Mouse (Mus musculus) hindbrain, postnatal 0 days (tissue): ENCODE results near the gene Gm20388. TPM values are rescaled to one million over a fixed set of nuclear protein-coding genes. Genes with fewer than 3 reads are reported as not detected.

ENCODE experiments used
- ATAC-seq: fragments of 200-750 bp; cut with Nextera tagmentation; 2 replicates; pipeline ENCODE4 v1.8.0; 2017; ENCODE audit warnings: mild to moderate bottlenecking, moderate TSS enrichment, moderate library complexity
- DNase-seq: peaks from one replicate; pipeline ENCODE4 v3.0.0-alpha.2; 2015; ENCODE audit warnings: low spot score
- H3K27ac ChIP-seq: fragments of 300-500 bp; sonication (generic); 2 replicates; pipeline ENCODE4 v1.5.1; 2014; ENCODE audit warnings: mild to moderate bottlenecking
- H3K27me3 ChIP-seq: fragments of 300-500 bp; sonication (generic); 2 replicates; pipeline ENCODE4 v1.6.1; 2014; ENCODE audit warnings: low read length, mixed read lengths; ENCODE audit not compliant: insufficient read depth
- H3K36me3 ChIP-seq: fragments of 300-500 bp; sonication (generic); 2 replicates; pipeline ENCODE4 v1.6.1; 2014; ENCODE audit warnings: low read length, mixed read lengths; ENCODE audit not compliant: insufficient read depth
- H3K4me1 ChIP-seq: fragments of 300-500 bp; sonication (generic); 2 replicates; pipeline ENCODE4 v1.6.1; 2014; ENCODE audit warnings: antibody characterized with exemption, low read length, mixed read lengths; ENCODE audit not compliant: insufficient read depth
- H3K4me2 ChIP-seq: fragments of 300-500 bp; sonication (generic); 2 replicates; pipeline ENCODE4 v1.6.1; 2014; ENCODE audit warnings: low read depth, mild to moderate bottlenecking, low read length, moderate library complexity, mixed read lengths
- H3K4me3 ChIP-seq: fragments of 300-500 bp; sonication (generic); 2 replicates; pipeline ENCODE4 v1.5.1; 2014; ENCODE audit warnings: low read length
- H3K9ac ChIP-seq: fragments of 300-500 bp; sonication (generic); replicated peaks from 2 replicates; pipeline ENCODE4 v1.6.1; 2014; ENCODE audit warnings: mild to moderate bottlenecking, low read length, moderate library complexity, mixed read lengths
- H3K9me3 ChIP-seq: fragments of 300-500 bp; sonication (generic); 2 replicates; pipeline ENCODE4 v1.6.1; 2016; ENCODE audit warnings: low read length, mixed read lengths
- CTCF ChIP-seq: IDR thresholded peaks from 2 replicates; pipeline ENCODE4 v1.5.1; 2016; ENCODE audit warnings: antibody characterized with exemption, control low read depth, low read depth
- WGBS: fragments of 180-500 bp; shearing (Covaris S2); extraction: QIAGEN DNeasy Blood & Tissue Kit; methylation state at CpG from one replicate; pipeline ENCODE4 v1.1.7; 2014; 5-methylcytosine and 5-hydroxymethylcytosine counted together
- polyA plus RNA-seq: library from polyadenylated mRNA; unstranded; fragments of >200 nt; fragmentation: Nextera tagmentation; extraction: Ambion mirVana; gene quantifications from 2 replicates; pipeline ENCODE4 v1.2.1, GENCODE M21; 2015
- total RNA-seq: library from RNA; depleted of rRNA; stranded (reverse); fragments of >200 nt; gene quantifications from 2 replicates; pipeline ENCODE4 v1.2.3, GENCODE M21; 2014

Gm20388 gene
- total and polyA plus RNA-seq, 2 experiments from 2014 or later = 71.3 TPM; not detected in 1

GRCm38 (mm10) chr8:122526526-122527170 lies 2616.0 kb downstream of the Gm20388 start:
- H3K4me1 ChIP-seq = peaks cover 22% of the 10 kb centered on the region
- ATAC-seq (no peak), DNase-seq (no peak)
- no peak for TF ChIP-seq CTCF
- no peaks in the 10 kb centered on the region for H3K36me3 ChIP-seq
- 69% methylated on average over 7 of the region's 7 CpGs for WGBS
- no peak overlapping the region for H3K27ac ChIP-seq
- H3K9me3 ChIP-seq = no peaks in the 10 kb centered on the region
- no peak overlapping the region for H3K9ac ChIP-seq
- H3K4me2 ChIP-seq = no peak overlapping the region
- H3K27me3 ChIP-seq = no peaks in the 10 kb centered on the region
- no peak overlapping the region for H3K4me3 ChIP-seq

DNA sequence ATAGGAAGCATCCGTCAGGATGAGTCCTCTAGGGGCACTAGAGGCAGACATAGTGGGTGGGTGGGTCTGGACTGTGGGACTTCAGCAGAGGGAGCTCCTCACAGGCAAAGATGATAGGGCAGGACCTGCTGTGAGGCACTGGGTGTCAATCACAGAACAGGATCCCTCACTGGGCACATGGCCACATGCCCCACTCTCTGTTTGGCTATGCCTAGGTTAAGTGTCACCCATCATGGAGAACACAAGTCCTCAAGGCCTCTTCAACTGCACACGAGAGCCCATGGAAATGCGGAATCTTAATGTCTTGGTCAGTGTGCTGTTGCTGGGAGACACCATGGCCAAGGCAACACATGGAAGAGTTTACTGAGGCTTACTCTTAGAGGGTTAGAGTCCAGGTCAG lies 2617.3 kb downstream of the Gm20388 start:
- ATAC-seq = no peak
- 87% methylated on average over 3 of the region's 3 CpGs for WGBS

GRCm38 (mm10) chr8:122529159-122529558 lies 2618.5 kb downstream of the Gm20388 start:
- H3K9me3 ChIP-seq = no peaks in the 10 kb centered on the region
- H3K4me2 ChIP-seq = no peak overlapping the region
- no peak for DNase-seq
- H3K27me3 ChIP-seq = no peaks in the 10 kb centered on the region
- H3K36me3 ChIP-seq = no peaks in the 10 kb centered on the region
- no peak overlapping the region for H3K4me3 ChIP-seq
- whole genome bisulfite sequencing = 93% methylated on average over 4 of the region's 4 CpGs
- no peak overlapping the region for H3K9ac ChIP-seq
- no peak for TF ChIP-seq CTCF
- no peak overlapping the region for H3K27ac ChIP-seq
- peaks cover 10% of the 10 kb centered on the region for H3K4me1 ChIP-seq
- ATAC-seq = no peak

More for the DNA sequence above, 2617.3 kb downstream of the Gm20388 start:
- no peaks in the 10 kb centered on the region for H3K27me3 ChIP-seq
- no peak overlapping the region for H3K4me2 ChIP-seq
- H3K27ac ChIP-seq = no peak overlapping the region
- no peak overlapping the region for H3K9ac ChIP-seq
- no peak for TF ChIP-seq CTCF
- no peaks in the 10 kb centered on the region for H3K9me3 ChIP-seq
- peaks cover 20% of the 10 kb centered on the region for H3K4me1 ChIP-seq
- H3K36me3 ChIP-seq = no peaks in the 10 kb centered on the region
- no peak for DNase-seq
- H3K4me3 ChIP-seq = no peak overlapping the region

GRCm38 (mm10) chr8:122531312-122531711 lies 2620.7 kb downstream of the Gm20388 start:
- no peak for ATAC-seq
- no peak for TF ChIP-seq CTCF
- Histone ChIP-seq H3K9ac (no peak overlapping the region), H3K27me3 (no peaks in the 10 kb centered on the region), H3K4me3 (no peak overlapping the region), H3K9me3 (no peaks in the 10 kb centered on the region), H3K4me2 (no peak overlapping the region), H3K27ac (no peak overlapping the region), H3K4me1 (no peaks in the 10 kb centered on the region), H3K36me3 (no peaks in the 10 kb centered on the region)
- WGBS = 83% methylated on average over 8 of the region's 8 CpGs
- no peak for DNase-seq

- no peak overlapping the region for H3K4me2 ChIP-seq
- no peaks in the 10 kb centered on the region for H3K4me1 ChIP-seq
- 60% methylated on average over 6 of the region's 6 CpGs for WGBS
- no peaks in the 10 kb centered on the region for H3K36me3 ChIP-seq
- H3K27ac ChIP-seq = no peak overlapping the region
- no peaks in the 10 kb centered on the region for H3K27me3 ChIP-seq
- ATAC-seq (no peak), DNase-seq (no peak)
- no peak overlapping the region for H3K4me3 ChIP-seq
- TF ChIP-seq CTCF = no peak
- no peaks in the 10 kb centered on the region for H3K9me3 ChIP-seq
- H3K9ac ChIP-seq = no peak overlapping the region
Observed at GRCm38 (mm10) chr8:122537033-122537432, 2626.4 kb downstream of the Gm20388 start.

DNA sequence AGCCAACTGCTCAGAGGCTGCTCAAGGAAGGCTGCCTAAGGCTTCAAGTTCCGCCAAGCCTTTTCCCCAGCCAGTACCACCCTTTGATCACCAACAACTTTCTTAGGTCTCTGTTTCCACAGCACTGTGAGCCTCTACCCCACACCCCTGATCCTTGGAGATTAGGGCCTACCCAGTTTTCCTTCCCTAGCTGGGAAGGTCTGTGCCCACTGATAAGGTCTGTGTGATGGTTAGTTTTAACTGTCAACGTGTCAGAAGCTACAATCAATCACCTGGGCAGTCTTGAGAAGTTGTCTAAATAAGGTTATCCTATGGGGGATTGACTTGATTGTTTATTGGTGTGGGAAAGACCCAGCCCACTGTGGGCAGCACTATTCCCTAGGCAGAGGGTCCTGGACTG lies 2627.2 kb downstream of the Gm20388 start:
- Histone ChIP-seq H3K4me2 (no peak overlapping the region), H3K4me3 (no peak overlapping the region), H3K27ac (no peak overlapping the region), H3K36me3 (no peaks in the 10 kb centered on the region), H3K9ac (no peak overlapping the region), H3K4me1 (no peaks in the 10 kb centered on the region), H3K9me3 (no peaks in the 10 kb centered on the region), H3K27me3 (no peaks in the 10 kb centered on the region)
- TF ChIP-seq CTCF = no peak
- ATAC-seq = no peak
- WGBS = 82% methylated on average over 2 of the region's 2 CpGs
- no peak for DNase-seq

DNA sequence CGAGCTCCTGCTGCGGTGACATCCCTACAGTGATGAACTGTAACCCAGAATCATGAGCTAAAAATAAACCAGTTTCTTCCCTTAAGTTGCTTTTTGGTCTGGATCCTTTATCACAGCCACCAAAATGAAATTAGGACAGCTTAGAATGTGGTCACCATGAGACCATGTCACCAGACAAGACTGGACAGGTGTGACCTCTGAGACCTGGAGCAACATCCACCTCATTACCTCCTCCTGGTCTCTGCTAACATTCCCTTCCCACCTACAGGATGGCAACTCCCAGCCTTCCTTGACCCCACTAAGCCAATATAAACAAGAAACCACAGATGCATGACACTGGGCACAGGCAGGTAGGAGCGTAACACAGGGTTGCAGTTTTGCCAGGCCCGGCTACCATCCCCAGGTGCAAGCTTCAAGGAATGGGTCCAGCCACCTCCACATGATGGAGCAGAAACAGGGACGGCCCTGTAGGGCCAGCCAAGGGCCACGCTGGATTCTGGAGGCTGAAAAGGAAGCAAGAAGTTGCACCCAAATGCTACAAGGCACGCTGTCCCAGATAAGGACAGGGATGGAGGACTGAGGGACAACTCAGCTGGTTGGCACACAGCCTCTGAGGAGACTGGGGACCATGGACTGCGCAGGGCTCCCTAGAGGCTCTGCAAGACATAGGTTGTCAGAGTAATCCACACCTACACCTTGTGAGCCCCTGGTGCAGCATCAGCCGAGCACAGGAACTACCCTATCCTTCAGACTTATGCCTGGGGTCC lies 2627.9 kb downstream of the Gm20388 start:
- Histone ChIP-seq H3K27me3 (no peaks in the 10 kb centered on the region), H3K4me2 (no peak overlapping the region), H3K9ac (no peak overlapping the region), H3K36me3 (no peaks in the 10 kb centered on the region), H3K4me1 (no peaks in the 10 kb centered on the region), H3K27ac (no peak overlapping the region), H3K4me3 (no peak overlapping the region), H3K9me3 (no peaks in the 10 kb centered on the region)
- no peak for TF ChIP-seq CTCF
- ATAC-seq (no peak), DNase-seq (no peak)
- WGBS = 89% methylated on average over 9 of the region's 9 CpGs
